Mouse (Mus musculus): ENCODE data around the gene Phc3.

GRCm38 (mm10) chr3:30958709-30959108 is 10.5 kb downstream of the Phc3 start:
- no peak for TF ChIP-seq POLR2A (IDR thresholded peaks at IDR 0.05; ENCODE audit: extremely low read depth, insufficient read depth, low read length)
- no peak for TF ChIP-seq CTCF (IDR thresholded peaks at IDR 0.05; ENCODE audit: low read depth, low read length)

Measured in liver, adult 2 months (tissue).